Mouse (Mus musculus) liver, embryonic 11.5 days (tissue): Measurements from ENCODE around the gene Dennd1a. TPM values are rescaled to one million over a fixed set of nuclear protein-coding genes. Genes with fewer than 3 reads are reported as not detected.

Experiments used
- ATAC-seq: fragments of 200-750 bp; cut with Nextera tagmentation; replicated peaks from 2 replicates; pipeline ENCODE4 v1.8.0; 2017; ENCODE audit warnings: moderate number of reproducible peaks, mild to moderate bottlenecking, moderate TSS enrichment, moderate library complexity; ENCODE audit not compliant: low FRiP score
- DNase-seq: peaks from one replicate; pipeline ENCODE4 v3.0.0-alpha.2; 2017; ENCODE audit warnings: low spot score
- H3K27ac ChIP-seq: fragments of 300-500 bp; sonication (generic); 2 replicates; pipeline ENCODE4 v1.5.1; 2014; ENCODE audit warnings: mild to moderate bottlenecking, low read depth, low read length, control low read depth
- H3K27me3 ChIP-seq: fragments of 300-500 bp; sonication (generic); replicated peaks from 2 replicates; pipeline ENCODE4 v1.6.1; 2014; ENCODE audit warnings: low read length, mixed read lengths; ENCODE audit not compliant: control insufficient read depth, insufficient read depth
- H3K36me3 ChIP-seq: fragments of 300-500 bp; sonication (generic); 2 replicates; pipeline ENCODE4 v1.6.1; 2014; ENCODE audit warnings: mild to moderate bottlenecking, low read length, moderate library complexity, mixed read lengths; ENCODE audit not compliant: control insufficient read depth, insufficient read depth
- H3K4me1 ChIP-seq: fragments of 300-500 bp; sonication (generic); replicated peaks from 2 replicates; pipeline ENCODE4 v1.6.1; 2014; ENCODE audit warnings: low read length, mixed read lengths; ENCODE audit not compliant: control insufficient read depth, insufficient read depth
- H3K4me2 ChIP-seq: fragments of 300-500 bp; sonication (generic); 2 replicates; pipeline ENCODE4 v1.6.1; 2014; ENCODE audit warnings: mild to moderate bottlenecking, control low read depth, moderate library complexity
- H3K4me3 ChIP-seq: fragments of 300-500 bp; sonication (generic); 2 replicates; pipeline ENCODE4 v1.5.1; 2014; ENCODE audit warnings: low read depth, low read length, control low read depth
- H3K9ac ChIP-seq: fragments of 300-500 bp; sonication (generic); 2 replicates; pipeline ENCODE4 v1.6.1; 2014; ENCODE audit warnings: low read depth, low read length, control low read depth
- H3K9me3 ChIP-seq: fragments of 300-500 bp; sonication (generic); 2 replicates; pipeline ENCODE4 v1.6.1; 2016; ENCODE audit warnings: low read length, inconsistent platforms, mixed read lengths; ENCODE audit not compliant: control insufficient read depth
- WGBS: fragments of 180-500 bp; shearing (Covaris S2); extraction: QIAGEN DNeasy Blood & Tissue Kit; methylation state at CpG from one replicate; pipeline ENCODE4 v1.1.7; 2014; 5-methylcytosine and 5-hydroxymethylcytosine counted together
- polyA plus RNA-seq: library from polyadenylated mRNA; unstranded; fragments of >200 nt; fragmentation: Nextera tagmentation; extraction: Ambion mirVana; gene quantifications from 2 replicates; pipeline ENCODE4 v1.2.1, GENCODE M21; 2014

Dennd1a gene
- polyA plus RNA-seq, 1 experiment from 2014 or later: 10.6 TPM

- WGBS: 2% methylated on average over 14 of the region's 14 CpGs
These were observed 506.8 kb downstream of the Dennd1a start for GRCm38 (mm10) chr2:37780270-37780929.

GRCm38 (mm10) chr2:37777958-37778720 is 509.1 kb downstream of the Dennd1a start:
- H3K4me2 ChIP-seq: peak overlapping the region; percentile 30; the same call in 1 of the 2 replicates
- no peak for ATAC-seq
- peak overlapping the region; percentile 1; the same call in 1 of the 2 replicates for H3K4me3 ChIP-seq
- H3K36me3 ChIP-seq: no peaks in the 10 kb centered on the region
- no peak for DNase-seq
- H3K4me1 ChIP-seq: peaks cover 32% of the 10 kb centered on the region
- peaks cover 9% of the 10 kb centered on the region for H3K27me3 ChIP-seq
- no peak overlapping the region for H3K9ac ChIP-seq
- no peaks in the 10 kb centered on the region for H3K9me3 ChIP-seq
- H3K27ac ChIP-seq: 0 out of 2 replicates have a peak overlapping the region, but pooled peaks have one; percentile 10
- WGBS: 44% methylated on average over 10 of the region's 10 CpGs

More at GRCm38 (mm10) chr2:37780270-37780929, 506.8 kb downstream of the Dennd1a start:
- Histone ChIP-seq H3K4me1 (peaks cover 32% of the 10 kb centered on the region), H3K36me3 (no peaks in the 10 kb centered on the region), H3K27ac (peak overlapping the region; percentile 15; the same call in 1 of the 2 replicates), H3K4me2 (peak overlapping the region; percentile 58), H3K9ac (no peak overlapping the region), H3K27me3 (peaks cover 17% of the 10 kb centered on the region), H3K4me3 (peak overlapping the region; percentile 16; the same call in 1 of the 2 replicates), H3K9me3 (no peaks in the 10 kb centered on the region)
- DNase-seq (peak; percentile 83), ATAC-seq (peak; percentile 91)

GRCm38 (mm10) chr2:37776611-37777411 is 510.4 kb downstream of the Dennd1a start:
- peak overlapping the region; percentile 46 for H3K4me3 ChIP-seq
- peaks cover 9% of the 10 kb centered on the region; the same call in 1 of the 2 replicates for H3K27me3 ChIP-seq
- peak overlapping the region; percentile 61 for H3K4me2 ChIP-seq
- no peaks in the 10 kb centered on the region for H3K9me3 ChIP-seq
- H3K27ac ChIP-seq: no peak overlapping the region
- DNase-seq: no peak
- WGBS: 26% methylated on average over 20 of the region's 20 CpGs
- no peak for ATAC-seq
- peaks cover 32% of the 10 kb centered on the region for H3K4me1 ChIP-seq
- no peaks in the 10 kb centered on the region for H3K36me3 ChIP-seq
- 0 out of 2 replicates have a peak overlapping the region, but pooled peaks have one; percentile 41 for H3K9ac ChIP-seq

- ATAC-seq (peak; percentile 18; the same call in 1 of the 2 replicates), DNase-seq (peak; percentile 70)
- 0 out of 2 replicates have a peak, but pooled peaks cover 6% of the 10 kb centered on the region for H3K27me3 ChIP-seq
- peaks cover 34% of the 10 kb centered on the region for H3K4me1 ChIP-seq
- H3K4me2 ChIP-seq: peak within 1 kb of the TSS; percentile 61
- H3K4me3 ChIP-seq: peak within 1 kb of the TSS; percentile 46
- no peaks in the 10 kb centered on the region for H3K36me3 ChIP-seq
- WGBS: 3% methylated on average over 18 of the region's 18 CpGs
- H3K27ac ChIP-seq: no peak within 1 kb of the TSS
- H3K9ac ChIP-seq: 0 out of 2 replicates have a peak within 1 kb of the TSS, but pooled peaks have one; percentile 41
- H3K9me3 ChIP-seq: no peaks in the 10 kb centered on the region
These were observed 511.2 kb downstream of the Dennd1a start, which contains the start of gene Crb2 for GRCm38 (mm10) chr2:37776016-37776415. Gene Crb2, plus strand, starts transcription at chr2:37776249.

GRCm38 (mm10) chr2:37774571-37774970 is 512.6 kb downstream of the Dennd1a start:
- no peak for DNase-seq
- peaks cover 20% of the 10 kb centered on the region for H3K4me1 ChIP-seq
- H3K4me2 ChIP-seq: no peak overlapping the region
- H3K4me3 ChIP-seq: no peak overlapping the region
- WGBS: 21% methylated on average over 5 of the region's 5 CpGs
- H3K9ac ChIP-seq: no peak overlapping the region
- ATAC-seq: no peak
- H3K36me3 ChIP-seq: no peaks in the 10 kb centered on the region
- H3K27me3 ChIP-seq: 0 out of 2 replicates have a peak, but pooled peaks cover 6% of the 10 kb centered on the region
- H3K9me3 ChIP-seq: no peaks in the 10 kb centered on the region
- no peak overlapping the region for H3K27ac ChIP-seq

GRCm38 (mm10) chr2:37771618-37772285 is 515.4 kb downstream of the Dennd1a start:
- ATAC-seq (peak; percentile 62), DNase-seq (peak; percentile 89)
- no peaks in the 10 kb centered on the region for H3K36me3 ChIP-seq
- no peak overlapping the region; the same call in 1 of the 2 replicates for H3K9ac ChIP-seq
- no peaks in the 10 kb centered on the region for H3K9me3 ChIP-seq
- no peak overlapping the region for H3K27ac ChIP-seq
- WGBS: 2% methylated on average over 18 of the region's 18 CpGs
- 0 out of 2 replicates have a peak, but pooled peaks cover 6% of the 10 kb centered on the region for H3K27me3 ChIP-seq
- peaks cover 10% of the 10 kb centered on the region for H3K4me1 ChIP-seq
- H3K4me3 ChIP-seq: peak overlapping the region; percentile 44
- H3K4me2 ChIP-seq: peak overlapping the region; percentile 72

GRCm38 (mm10) chr2:37769793-37770192 is 517.4 kb downstream of the Dennd1a start:
- no peaks in the 10 kb centered on the region for H3K27me3 ChIP-seq

More at GRCm38 (mm10) chr2:37769793-37770192, 517.4 kb downstream of the Dennd1a start:
- Histone ChIP-seq H3K4me2 (no peak overlapping the region), H3K9me3 (no peaks in the 10 kb centered on the region), H3K27ac (no peak overlapping the region), H3K36me3 (no peaks in the 10 kb centered on the region), H3K4me3 (no peak overlapping the region), H3K4me1 (peaks cover 5% of the 10 kb centered on the region), H3K9ac (no peak overlapping the region)
- WGBS: 81% methylated on average over 8 of the region's 8 CpGs
- no peak for DNase-seq
- no peak for ATAC-seq
